Mouse (Mus musculus) intestine, embryonic 15.5 days (tissue): ENCODE measurements around the gene Gm45711. TPM values are rescaled to one million over a fixed set of nuclear protein-coding genes. Genes with fewer than 3 reads are reported as not detected.
A peak's percentile ranks its signal among the peaks of the same experiment; 100 is the strongest.
"Not testable (repeated sequence)": the region's sequence is repeated elsewhere in the genome, so short reads cannot be mapped to it uniquely, and the experiment has no call there.

Source experiments
- ATAC-seq: fragments of 200-750 bp; cut with Nextera tagmentation; 2 replicates; pipeline ENCODE4 v1.8.0; 2017; ENCODE audit warnings: moderate TSS enrichment, moderate library complexity
- H3K27ac ChIP-seq: fragments of 300-500 bp; sonication (generic); 2 replicates; pipeline ENCODE4 v1.5.1; 2015; ENCODE audit warnings: mild to moderate bottlenecking, inconsistent platforms
- H3K27me3 ChIP-seq: fragments of 300-500 bp; sonication (generic); replicated peaks from 2 replicates; pipeline ENCODE4 v1.6.1; 2015; ENCODE audit warnings: inconsistent platforms
- H3K36me3 ChIP-seq: fragments of 300-500 bp; sonication (generic); 2 replicates; pipeline ENCODE4 v1.6.1; 2015; ENCODE audit warnings: inconsistent platforms
- H3K4me1 ChIP-seq: fragments of 300-500 bp; sonication (generic); replicated peaks from 2 replicates; pipeline ENCODE4 v1.6.1; 2015; ENCODE audit warnings: inconsistent platforms
- H3K4me2 ChIP-seq: fragments of 300-500 bp; sonication (generic); replicated peaks from 2 replicates; pipeline ENCODE4 v1.6.1; 2015; ENCODE audit warnings: mild to moderate bottlenecking, inconsistent platforms
- H3K4me3 ChIP-seq: fragments of 300-500 bp; sonication (generic); replicated peaks from 2 replicates; pipeline ENCODE4 v1.5.1; 2015; ENCODE audit warnings: inconsistent platforms
- H3K9ac ChIP-seq: fragments of 300-500 bp; sonication (generic); 2 replicates; pipeline ENCODE4 v1.6.1; 2015; ENCODE audit warnings: inconsistent platforms
- H3K9me3 ChIP-seq: fragments of 300-500 bp; sonication (generic); 2 replicates; pipeline ENCODE4 v1.6.1; 2016; ENCODE audit warnings: inconsistent platforms
- WGBS: fragments of 180-500 bp; shearing (Covaris S2); methylation state at CpG from one replicate; pipeline ENCODE4 v1.1.7; 2015; 5-methylcytosine and 5-hydroxymethylcytosine counted together
- polyA plus RNA-seq: library from polyadenylated mRNA; unstranded; fragments of >200 nt; fragmentation: Nextera tagmentation; extraction: Ambion mirVana; gene quantifications from 2 replicates; pipeline ENCODE4 v1.2.1, GENCODE M21; 2015

Gene Gm45711
- not detected in 2 replicates for polyA plus RNA-seq

DNA sequence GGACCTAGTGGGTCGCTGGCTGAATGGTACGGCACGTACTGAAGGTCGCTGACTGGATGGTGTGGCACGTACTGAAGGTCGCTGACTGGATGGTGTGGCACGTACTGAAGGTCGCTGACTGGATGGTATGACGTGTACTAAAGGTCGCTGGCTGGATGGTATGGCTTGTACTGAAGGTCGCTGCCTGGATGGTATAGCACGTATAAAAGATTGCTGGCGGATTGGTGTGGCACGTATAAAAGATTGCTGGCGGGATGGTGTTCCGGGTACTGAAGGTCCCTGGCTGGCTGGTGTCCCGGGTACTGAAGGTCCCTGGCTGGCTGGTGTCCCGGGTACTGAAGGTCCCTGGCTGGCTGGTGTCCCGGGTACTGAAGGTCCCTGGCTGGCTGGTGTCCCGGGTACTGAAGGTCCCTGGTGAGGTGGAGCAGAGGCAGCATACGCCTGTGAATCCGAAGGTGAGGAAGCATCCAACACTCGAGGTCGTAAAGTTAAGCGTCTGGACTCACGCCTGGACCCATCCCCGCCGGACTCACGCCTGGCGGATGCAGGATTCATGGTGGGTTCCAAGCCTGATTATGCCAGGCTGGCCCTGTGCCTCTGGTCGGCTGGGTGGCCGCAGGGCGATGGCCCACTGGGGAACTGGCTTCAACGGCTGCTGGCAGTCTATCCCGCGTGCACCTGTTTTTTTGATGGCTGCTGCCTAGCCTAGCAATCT is at the start of gene Gm45711, which contains the start of gene Cmtm1:
Gm45711 (minus strand) TSS at position 641 of the 715 bp plus-strand sequence.
Cmtm1 (minus strand) TSS at position 705 of the 715 bp plus-strand sequence.
- H3K4me3 ChIP-seq, H3K27ac ChIP-seq, H3K36me3 ChIP-seq, H3K27me3 ChIP-seq, H3K9me3 ChIP-seq, H3K9ac ChIP-seq, H3K4me1 ChIP-seq, H3K4me2 ChIP-seq: not testable (repeated sequence)
- 90% methylated on average over 36 of the region's 36 CpGs for WGBS
- peak; percentile 34; the same call in 1 of the 2 replicates for ATAC-seq

DNA sequence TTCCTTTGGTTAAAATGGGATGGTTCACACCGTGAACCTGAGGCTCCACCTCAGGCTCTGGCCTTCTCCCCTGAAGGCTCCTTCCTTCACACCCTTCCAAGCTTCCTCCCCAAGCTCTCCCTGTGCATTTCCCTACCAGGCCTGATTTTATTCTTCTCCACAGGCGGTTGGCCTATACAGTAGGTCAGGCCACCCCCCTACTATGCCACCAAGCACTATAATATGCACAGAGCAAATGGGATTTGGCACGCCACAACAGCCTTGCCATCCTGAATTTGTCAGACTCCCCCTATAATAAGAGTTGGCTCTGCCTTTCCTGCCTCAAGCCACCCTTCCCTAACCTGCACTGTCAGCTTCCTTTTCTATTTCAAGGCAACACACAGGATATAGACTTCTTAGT is 48.8 kb upstream of the Gm45711 start:
- Histone ChIP-seq H3K9ac (no peak overlapping the region), H3K9me3 (no peaks in the 10 kb centered on the region), H3K4me1 (peaks cover 6% of the 10 kb centered on the region; the same call in 1 of the 2 replicates), H3K4me2 (no peak overlapping the region), H3K27me3 (no peaks in the 10 kb centered on the region), H3K36me3 (peaks cover 5% of the 10 kb centered on the region; the same call in 1 of the 2 replicates), H3K4me3 (no peak overlapping the region), H3K27ac (no peak overlapping the region)
- ATAC-seq, result no peak
- 87% methylated on average over 3 of the region's 3 CpGs for WGBS

DNA sequence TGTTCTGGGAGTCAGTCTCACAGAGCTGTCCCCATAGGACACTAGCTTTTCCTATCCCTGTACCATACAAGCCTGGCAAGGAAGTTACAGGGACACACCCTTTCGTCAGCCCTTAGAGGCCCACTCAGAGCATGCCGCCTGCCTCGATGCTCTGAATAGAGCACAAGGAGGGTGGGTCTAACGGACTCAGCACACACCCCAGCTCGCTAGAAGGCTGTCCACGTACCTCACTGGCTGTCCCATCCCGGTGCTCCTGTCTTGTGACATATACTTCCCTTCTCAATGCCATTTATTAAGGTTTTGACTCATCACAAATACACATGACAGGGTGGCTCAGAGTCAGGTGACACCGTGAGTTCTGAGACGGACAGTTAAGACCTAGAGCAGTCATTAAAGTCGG is 44.6 kb upstream of the Gm45711 start:
- Histone ChIP-seq H3K4me1 (no peaks in the 10 kb centered on the region), H3K4me3 (no peak overlapping the region), H3K27me3 (no peaks in the 10 kb centered on the region), H3K4me2 (no peak overlapping the region), H3K36me3 (peaks cover 8% of the 10 kb centered on the region; the same call in 1 of the 2 replicates), H3K27ac (no peak overlapping the region), H3K9me3 (no peaks in the 10 kb centered on the region), H3K9ac (no peak overlapping the region)
- 88% methylated on average over 10 of the region's 10 CpGs for WGBS
- peak; percentile 38 for ATAC-seq

DNA sequence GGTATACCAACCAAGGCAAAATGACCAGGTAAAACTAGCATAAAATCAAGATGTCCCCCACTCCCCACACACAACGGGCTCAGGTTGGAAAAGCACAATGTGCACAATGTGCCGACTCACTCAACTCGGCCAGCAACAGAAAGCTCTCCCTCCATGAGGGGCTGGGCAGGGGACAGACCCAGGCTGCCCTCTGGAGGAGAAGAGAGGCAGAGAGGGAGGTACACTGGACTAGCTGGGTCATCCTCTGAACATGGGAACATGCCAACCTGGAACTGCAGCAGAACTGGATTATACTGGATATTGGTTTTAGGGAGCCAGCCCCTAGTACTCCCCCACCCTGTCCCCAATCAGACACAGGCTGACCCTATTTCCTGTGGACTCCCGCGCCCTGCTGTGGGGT is 43.3 kb upstream of the Gm45711 start:
- no peak for ATAC-seq
- Histone ChIP-seq H3K4me1 (no peaks in the 10 kb centered on the region), H3K27ac (no peak overlapping the region), H3K4me3 (no peak overlapping the region), H3K9ac (no peak overlapping the region), H3K9me3 (no peaks in the 10 kb centered on the region), H3K4me2 (no peak overlapping the region), H3K36me3 (peaks cover 12% of the 10 kb centered on the region; the same call in 1 of the 2 replicates), H3K27me3 (no peaks in the 10 kb centered on the region)
- WGBS, result 73% methylated on average over 5 of the region's 5 CpGs

DNA sequence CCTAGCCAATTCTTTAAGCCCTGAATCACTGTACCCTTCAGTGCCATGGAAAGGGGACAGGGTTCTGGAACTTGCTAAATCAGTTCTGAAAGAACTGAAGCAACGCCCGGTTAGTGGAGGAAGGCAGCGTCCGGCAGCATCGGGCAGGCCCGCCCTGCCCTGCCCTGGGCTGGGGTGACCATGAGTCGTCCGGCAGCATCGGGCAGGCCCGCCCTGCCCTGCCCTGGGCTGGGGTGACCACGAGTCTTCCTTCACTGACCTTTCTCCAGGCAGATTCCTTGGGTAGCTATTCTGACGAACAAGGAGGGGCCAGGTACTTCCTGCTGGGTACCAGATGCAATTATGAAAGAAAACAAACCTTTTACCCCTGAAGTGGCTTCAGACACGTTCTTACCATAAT is 40.2 kb upstream of the Gm45711 start:
- no peaks in the 10 kb centered on the region for H3K4me1 ChIP-seq
- ATAC-seq, result peak; percentile 57; the same call in 1 of the 2 replicates
- H3K4me3 ChIP-seq, result no peak overlapping the region
- 61% methylated on average over 13 of the region's 13 CpGs for WGBS
- no peaks in the 10 kb centered on the region for H3K9me3 ChIP-seq
- H3K9ac ChIP-seq, result no peak overlapping the region
- H3K27ac ChIP-seq, result no peak overlapping the region
- peaks cover 12% of the 10 kb centered on the region; the same call in 1 of the 2 replicates for H3K36me3 ChIP-seq
- H3K4me2 ChIP-seq, result no peak overlapping the region
- H3K27me3 ChIP-seq, result no peaks in the 10 kb centered on the region

DNA sequence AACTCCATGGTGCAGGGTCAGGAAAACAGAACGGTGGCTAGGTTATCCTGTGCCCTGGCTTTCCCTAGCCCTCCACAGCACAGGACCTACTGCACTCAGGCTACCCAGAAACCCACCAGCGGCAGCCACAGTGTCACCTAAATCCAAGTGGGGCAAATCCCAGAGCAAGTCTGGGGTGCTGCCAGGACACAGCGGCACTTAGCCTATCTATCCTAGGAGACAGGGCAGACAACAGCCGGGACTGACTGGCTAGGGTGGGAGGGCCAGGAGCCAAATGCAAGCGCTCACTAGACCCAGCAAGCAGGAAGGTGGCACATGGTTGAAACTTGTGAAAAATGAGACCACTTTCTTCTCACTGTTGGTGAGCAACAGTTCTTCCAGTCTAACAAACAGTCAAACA is 39.1 kb upstream of the Gm45711 start:
- Histone ChIP-seq H3K36me3 (peaks cover 12% of the 10 kb centered on the region; the same call in 1 of the 2 replicates), H3K4me2 (no peak overlapping the region)
- ATAC-seq, result no peak

DNA sequence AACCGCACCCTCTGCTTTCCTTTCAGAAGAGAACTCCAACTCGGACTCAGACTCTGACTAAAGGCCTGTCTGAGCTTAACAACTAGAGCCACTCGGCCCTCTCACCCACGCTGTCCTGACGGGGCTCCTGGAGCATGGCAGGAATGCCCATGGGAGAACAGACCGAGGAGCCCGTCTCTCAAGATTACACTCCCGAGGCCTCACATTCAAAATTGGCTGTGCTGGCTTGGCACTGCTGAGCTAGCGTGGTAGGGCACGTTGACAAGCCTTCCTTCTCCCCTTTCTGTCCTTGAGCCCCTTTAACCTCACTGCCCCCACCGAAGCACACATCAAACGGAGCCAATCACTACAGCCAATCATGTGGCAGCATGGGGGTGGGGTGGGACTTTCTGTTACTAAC is 36.8 kb upstream of the Gm45711 start:
- Histone ChIP-seq H3K4me1 (peaks cover 10% of the 10 kb centered on the region), H3K9me3 (no peaks in the 10 kb centered on the region), H3K4me2 (no peak overlapping the region), H3K9ac (peak overlapping the region; percentile 28; the same call in 1 of the 2 replicates), H3K4me3 (no peak overlapping the region), H3K36me3 (peaks cover 8% of the 10 kb centered on the region; the same call in 1 of the 2 replicates), H3K27me3 (no peaks in the 10 kb centered on the region), H3K27ac (no peak overlapping the region)
- ATAC-seq, result no peak
- 69% methylated on average over 12 of the region's 12 CpGs for WGBS

More for the DNA sequence above, 39.1 kb upstream of the Gm45711 start:
- Histone ChIP-seq H3K4me1 (peaks cover 1% of the 10 kb centered on the region; the same call in 1 of the 2 replicates), H3K27ac (no peak overlapping the region), H3K9ac (no peak overlapping the region), H3K9me3 (no peaks in the 10 kb centered on the region), H3K27me3 (no peaks in the 10 kb centered on the region), H3K4me3 (no peak overlapping the region)
- WGBS, result 79% methylated on average over 5 of the region's 5 CpGs

DNA sequence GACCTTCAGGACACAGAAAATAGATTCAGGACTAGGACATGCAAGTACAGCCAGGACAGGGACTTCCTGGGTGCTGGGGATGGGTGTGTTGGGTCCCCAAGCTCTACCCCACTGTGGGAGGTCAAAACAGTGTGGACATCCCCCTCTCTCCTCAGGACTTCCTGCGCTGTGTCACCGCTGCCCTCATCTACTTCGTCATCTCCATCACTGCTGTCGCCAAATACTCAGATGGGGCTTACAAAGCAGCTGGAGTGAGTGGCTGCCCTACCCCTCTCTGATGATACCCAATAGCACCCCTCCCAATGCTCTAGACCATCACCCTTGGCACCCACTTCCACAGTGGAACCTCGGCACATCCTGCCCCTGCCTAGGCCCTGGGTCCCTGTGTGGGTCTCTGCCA is 34.7 kb upstream of the Gm45711 start:
- Histone ChIP-seq H3K4me2 (no peak overlapping the region), H3K9me3 (no peaks in the 10 kb centered on the region), H3K27me3 (no peaks in the 10 kb centered on the region), H3K4me3 (no peak overlapping the region), H3K36me3 (peaks cover 8% of the 10 kb centered on the region; the same call in 1 of the 2 replicates), H3K27ac (no peak overlapping the region), H3K4me1 (peaks cover 15% of the 10 kb centered on the region), H3K9ac (no peak overlapping the region)
- ATAC-seq, result no peak
- 93% methylated on average over 5 of the region's 5 CpGs for WGBS

DNA sequence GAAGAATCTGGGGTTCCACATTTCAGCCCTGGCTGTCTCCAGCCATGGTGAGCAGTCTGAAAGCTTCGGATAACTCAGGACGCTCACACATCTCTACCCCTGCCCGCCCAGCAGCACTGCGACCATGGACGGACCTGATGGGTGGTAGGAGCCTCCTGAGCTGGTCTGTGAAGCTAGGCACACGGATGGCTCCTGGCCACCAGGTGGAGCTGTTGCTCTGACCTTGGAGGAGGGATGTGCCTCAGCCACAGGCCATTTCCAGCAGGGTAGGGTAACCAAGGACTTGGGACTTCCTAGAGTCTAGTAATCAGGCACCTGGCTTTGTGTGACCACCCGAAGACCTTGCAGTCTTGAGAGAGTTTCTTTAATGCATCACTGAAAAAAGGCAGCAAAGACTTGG is 34.1 kb upstream of the Gm45711 start:
- Histone ChIP-seq H3K4me2 (no peak overlapping the region), H3K27me3 (no peaks in the 10 kb centered on the region), H3K27ac (no peak overlapping the region), H3K36me3 (peaks cover 8% of the 10 kb centered on the region; the same call in 1 of the 2 replicates), H3K9ac (0 out of 2 replicates have a peak overlapping the region, but pooled peaks have one; percentile 10), H3K9me3 (no peaks in the 10 kb centered on the region), H3K4me1 (peaks cover 19% of the 10 kb centered on the region), H3K4me3 (no peak overlapping the region)
- WGBS, result 13% methylated on average over 7 of the region's 7 CpGs
- ATAC-seq, result peak; percentile 46; the same call in 1 of the 2 replicates

DNA sequence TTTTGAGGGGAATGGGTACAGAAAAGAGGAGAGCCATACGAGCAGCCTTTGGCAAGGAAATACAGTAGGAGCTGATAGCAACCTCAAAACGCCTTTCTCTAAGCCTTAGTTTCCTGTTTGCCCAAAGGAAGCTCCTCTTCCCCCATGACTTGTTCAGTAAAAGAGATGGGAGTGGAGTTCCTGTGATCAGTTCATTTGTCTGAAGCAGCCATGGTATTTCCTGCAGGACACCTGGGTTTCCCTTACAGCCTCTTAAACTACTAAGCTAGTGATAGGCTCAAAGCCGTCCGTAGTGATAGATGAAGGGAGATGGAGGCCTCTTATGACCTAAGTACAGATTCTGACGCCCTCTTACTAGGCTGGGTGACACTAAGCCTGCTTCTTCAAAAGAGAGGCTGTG is 32.5 kb upstream of the Gm45711 start:
- Histone ChIP-seq H3K36me3 (peaks cover 5% of the 10 kb centered on the region; the same call in 1 of the 2 replicates), H3K4me2 (no peak overlapping the region), H3K27ac (no peak overlapping the region), H3K9ac (no peak overlapping the region), H3K4me3 (no peak overlapping the region), H3K27me3 (no peaks in the 10 kb centered on the region), H3K4me1 (peaks cover 19% of the 10 kb centered on the region), H3K9me3 (no peaks in the 10 kb centered on the region)
- no peak for ATAC-seq
- WGBS, result 73% methylated on average over 5 of the region's 5 CpGs

DNA sequence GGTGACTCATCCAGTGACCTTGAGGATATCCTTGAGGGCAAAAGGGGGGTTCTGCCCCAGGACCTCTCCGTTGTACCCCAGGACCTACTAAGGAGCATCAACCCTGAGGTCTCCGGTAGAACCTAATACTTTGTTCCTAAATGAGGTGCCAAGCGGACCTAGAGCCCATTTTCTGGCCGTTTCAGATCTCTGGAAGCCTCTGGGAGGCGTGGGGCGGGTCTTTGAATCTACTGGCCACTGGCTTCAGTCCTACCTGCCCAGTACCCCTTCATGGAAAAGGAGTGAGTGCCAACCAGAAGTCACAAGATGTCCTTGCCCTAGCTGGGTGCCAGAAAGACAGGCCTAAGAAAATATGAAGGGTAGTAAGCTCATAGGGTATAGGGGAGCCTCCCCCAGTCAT is 31.8 kb upstream of the Gm45711 start:
- Histone ChIP-seq H3K27ac (peak overlapping the region; percentile 91; the same call in 1 of the 2 replicates), H3K9me3 (no peaks in the 10 kb centered on the region), H3K9ac (peak overlapping the region; percentile 89; the same call in 1 of the 2 replicates), H3K36me3 (peaks cover 5% of the 10 kb centered on the region; the same call in 1 of the 2 replicates), H3K4me3 (peak overlapping the region; percentile 76), H3K4me1 (peaks cover 19% of the 10 kb centered on the region), H3K4me2 (peak overlapping the region; percentile 66), H3K27me3 (no peaks in the 10 kb centered on the region)
- ATAC-seq, result no peak
- 45% methylated on average over 6 of the region's 6 CpGs for WGBS

DNA sequence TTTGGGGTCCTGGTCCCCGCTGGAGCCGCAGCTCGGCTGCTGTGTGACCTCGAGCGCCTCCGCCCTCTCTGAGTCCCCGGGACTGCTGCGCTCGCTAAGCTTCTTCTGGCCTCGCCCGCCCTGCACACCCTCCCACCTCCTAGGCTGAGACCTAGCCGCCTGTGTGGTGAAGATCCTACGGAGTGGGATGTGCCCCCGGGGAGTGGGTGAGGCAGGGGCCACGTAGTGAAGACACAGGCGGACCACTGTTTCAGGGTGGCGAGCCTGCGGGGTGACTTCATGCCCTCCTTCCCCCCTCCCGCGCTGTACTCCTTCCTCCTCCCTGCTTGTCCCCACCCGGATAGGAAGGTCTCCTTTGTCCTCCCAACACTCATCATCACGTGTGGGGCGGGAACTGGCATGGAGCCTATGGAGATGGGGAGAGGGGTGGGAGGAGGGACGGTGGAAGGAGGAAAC is 31.3 kb upstream of the Gm45711 start:
- Histone ChIP-seq H3K9me3 (no peaks in the 10 kb centered on the region), H3K4me3 (peak overlapping the region; percentile 76), H3K27ac (peak overlapping the region; percentile 91), H3K9ac (peak overlapping the region; percentile 89), H3K36me3 (0 out of 2 replicates have a peak, but pooled peaks cover 5% of the 10 kb centered on the region), H3K4me1 (peaks cover 19% of the 10 kb centered on the region), H3K27me3 (no peaks in the 10 kb centered on the region), H3K4me2 (peak overlapping the region; percentile 66)
- whole genome bisulfite sequencing, result under 1% methylated on average over 24 of the region's 24 CpGs
- peak; percentile 81 for ATAC-seq
